Mouse (Mus musculus) forelimb bud, embryonic 11.5 days (tissue): ENCODE measurements around the gene Sgca.
"Not testable (repeated sequence)": the region's sequence is repeated elsewhere in the genome, so short reads cannot be mapped to it uniquely, and the experiment has no call there.

Experiments
- DNase-seq: peaks from one replicate; pipeline ENCODE4 v3.0.0-alpha.2; 2012; ENCODE audit warnings: low read depth, low spot score

Sgca gene

GRCm38 (mm10) chr11:94976199-94976598 lies at the start of gene Sgca:
Gene Sgca (minus strand): TSS chr11:94976327.
- no peak for DNase-seq

- DNase-seq = no peak
Measured at GRCm38 (mm10) chr11:95025227-95026012, 49.3 kb upstream of the Sgca start.

- no peak for DNase-seq
Measured at GRCm38 (mm10) chr11:95024439-95025184, 48.5 kb upstream of the Sgca start.

- DNase-seq = no peak
Measured at GRCm38 (mm10) chr11:95023481-95023880, 47.4 kb upstream of the Sgca start.

GRCm38 (mm10) chr11:95022237-95022992 lies 46.3 kb upstream of the Sgca start:
- DNase-seq = no peak

- no peak for DNase-seq
Measured at GRCm38 (mm10) chr11:95015484-95015883, 39.4 kb upstream of the Sgca start.

GRCm38 (mm10) chr11:95012487-95012886 lies 36.4 kb upstream of the Sgca start:
- no peak for DNase-seq

- DNase-seq = no peak
Measured at GRCm38 (mm10) chr11:95012075-95012474, 35.9 kb upstream of the Sgca start.

GRCm38 (mm10) chr11:95011416-95011815 lies 35.3 kb upstream of the Sgca start:
- DNase-seq = no peak

- DNase-seq = not testable (repeated sequence)
Measured at GRCm38 (mm10) chr11:95010841-95011403, 34.8 kb upstream of the Sgca start.

- DNase-seq = no peak
Measured at GRCm38 (mm10) chr11:95010141-95010739, 34.1 kb upstream of the Sgca start.

- peak; percentile 73 for DNase-seq
Measured at GRCm38 (mm10) chr11:95009629-95010014, 33.5 kb upstream of the Sgca start, which contains the start of gene Samd14. Gene Samd14 (plus strand): TSS chr11:95009879.

- DNase-seq = no peak
Measured at GRCm38 (mm10) chr11:95008661-95009628, 32.8 kb upstream of the Sgca start.

- DNase-seq = no peak
Measured at GRCm38 (mm10) chr11:95007418-95007817, 31.3 kb upstream of the Sgca start.

- peak; percentile 66 for DNase-seq
Measured at GRCm38 (mm10) chr11:95006525-95007219, 30.5 kb upstream of the Sgca start.

GRCm38 (mm10) chr11:95006038-95006437 lies 29.9 kb upstream of the Sgca start:
- no peak for DNase-seq

- DNase-seq = no peak
Measured at GRCm38 (mm10) chr11:95004937-95005198, 28.7 kb upstream of the Sgca start.

GRCm38 (mm10) chr11:95004136-95004936 lies 28.2 kb upstream of the Sgca start:
- DNase-seq = no peak

GRCm38 (mm10) chr11:95002705-95003104 lies 26.6 kb upstream of the Sgca start:
- DNase-seq = no peak
